Mouse (Mus musculus) megakaryocyte, embryonic 14.5 days (primary cell): Measurements from ENCODE around the gene Mark4. TPM values are rescaled to one million over a fixed set of nuclear protein-coding genes. Genes with fewer than 3 reads are reported as not detected.

Experiments
- H3K27me3 ChIP-seq: replicated peaks from 2 replicates; pipeline ENCODE3; 2012; ENCODE audit warnings: inconsistent platforms
- H3K36me3 ChIP-seq: replicated peaks from 2 replicates; pipeline ENCODE3; 2012; ENCODE audit warnings: low read length, inconsistent platforms, mixed read lengths
- H3K4me1 ChIP-seq: 2 replicates; pipeline ENCODE4 v1.6.1; 2012; ENCODE audit warnings: inconsistent platforms
- H3K4me3 ChIP-seq: replicated peaks from 2 replicates; pipeline ENCODE3; 2012; ENCODE audit warnings: moderate library complexity, mild to moderate bottlenecking, inconsistent platforms
- H3K9me3 ChIP-seq: 2 replicates; pipeline ENCODE4 v1.6.1; 2012; ENCODE audit warnings: inconsistent platforms
- FLI1 ChIP-seq: IDR thresholded peaks from 2 replicates; pipeline ENCODE4 v1.6.1; 2012; ENCODE audit warnings: low read length, inconsistent platforms, mixed read lengths
- GATA1 ChIP-seq: IDR thresholded peaks from 3 replicates; pipeline ENCODE4 v1.6.1; 2012; ENCODE audit warnings: mixed read lengths, low read length, inconsistent platforms, borderline replicate concordance
- polyA plus RNA-seq: library from polyadenylated mRNA; stranded (reverse); fragments of >175 nt; gene quantifications from 2 replicates; pipeline ENCODE4 v1.2.3, GENCODE M21; 2012; ENCODE audit warnings: low replicate concordance; ENCODE audit not compliant: insufficient read depth

The Mark4 gene
- polyA plus RNA-seq: 102 and 169 TPM in 2 replicates

DNA sequence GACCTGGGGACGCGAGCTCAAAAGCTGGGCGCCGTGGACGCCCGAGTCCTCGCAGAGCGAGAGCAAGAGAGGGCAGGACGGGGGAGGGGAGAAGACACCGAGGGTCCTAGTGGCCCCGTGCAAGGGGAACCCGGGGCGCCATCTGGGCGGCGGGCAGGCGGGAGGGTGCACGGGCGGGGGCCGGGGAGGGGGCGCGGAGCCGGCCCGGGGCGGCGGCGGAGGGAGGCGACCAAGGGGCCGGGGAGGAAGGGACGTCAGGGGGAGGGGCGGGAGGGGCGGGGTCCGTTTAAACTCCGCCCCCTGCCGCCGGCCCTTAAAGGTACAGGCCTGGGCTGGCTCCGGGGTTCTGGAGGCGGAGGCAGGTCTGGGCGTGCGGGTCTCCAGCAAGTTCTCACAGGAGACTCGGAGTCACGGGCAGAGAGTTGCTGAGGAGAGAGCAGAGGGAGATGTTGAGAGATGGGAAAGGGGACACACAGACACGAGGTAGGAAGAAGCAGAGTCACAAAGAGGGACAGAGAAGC is at the start of gene Mark4:
Mark4 (minus strand) TSS at position 231 of the 521 bp plus-strand sequence.
- no peaks in the 10 kb centered on the region for H3K9me3 ChIP-seq
- peaks cover 76% of the 10 kb centered on the region for H3K4me1 ChIP-seq

DNA sequence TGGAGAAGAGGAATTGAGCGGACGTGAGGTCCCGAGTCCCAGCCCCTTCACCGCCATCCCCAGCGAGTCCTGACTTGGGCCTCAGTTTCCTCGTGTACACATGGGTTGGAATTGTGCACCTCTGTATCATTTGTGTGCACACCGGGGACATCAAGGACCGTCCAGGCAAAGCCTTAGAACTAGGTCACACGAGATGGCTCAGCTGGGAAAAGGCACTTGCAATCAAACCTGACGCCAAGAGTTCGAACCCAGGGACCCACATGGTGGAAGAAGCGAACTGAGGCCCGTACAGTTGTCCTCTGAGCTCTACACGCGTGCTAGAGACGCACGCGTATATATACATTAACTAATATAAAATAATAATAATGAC is 49.0 kb upstream of the Mark4 start:
- Histone ChIP-seq H3K36me3 (peaks cover 42% of the 10 kb centered on the region), H3K4me1 (peaks cover 57% of the 10 kb centered on the region), H3K27me3 (no peaks in the 10 kb centered on the region), H3K4me3 (peak overlapping the region; percentile 98), H3K9me3 (no peaks in the 10 kb centered on the region)
- TF ChIP-seq FLI1 (no peak), GATA1 (no peak)

More for the DNA sequence above, at the start of gene Mark4:
- peak within 1 kb of the TSS; percentile 93 for H3K4me3 ChIP-seq
- H3K27me3 ChIP-seq: no peaks in the 10 kb centered on the region
- peaks cover 32% of the 10 kb centered on the region for H3K36me3 ChIP-seq
- no peak for TF ChIP-seq GATA1
- TF ChIP-seq FLI1: no peak

DNA sequence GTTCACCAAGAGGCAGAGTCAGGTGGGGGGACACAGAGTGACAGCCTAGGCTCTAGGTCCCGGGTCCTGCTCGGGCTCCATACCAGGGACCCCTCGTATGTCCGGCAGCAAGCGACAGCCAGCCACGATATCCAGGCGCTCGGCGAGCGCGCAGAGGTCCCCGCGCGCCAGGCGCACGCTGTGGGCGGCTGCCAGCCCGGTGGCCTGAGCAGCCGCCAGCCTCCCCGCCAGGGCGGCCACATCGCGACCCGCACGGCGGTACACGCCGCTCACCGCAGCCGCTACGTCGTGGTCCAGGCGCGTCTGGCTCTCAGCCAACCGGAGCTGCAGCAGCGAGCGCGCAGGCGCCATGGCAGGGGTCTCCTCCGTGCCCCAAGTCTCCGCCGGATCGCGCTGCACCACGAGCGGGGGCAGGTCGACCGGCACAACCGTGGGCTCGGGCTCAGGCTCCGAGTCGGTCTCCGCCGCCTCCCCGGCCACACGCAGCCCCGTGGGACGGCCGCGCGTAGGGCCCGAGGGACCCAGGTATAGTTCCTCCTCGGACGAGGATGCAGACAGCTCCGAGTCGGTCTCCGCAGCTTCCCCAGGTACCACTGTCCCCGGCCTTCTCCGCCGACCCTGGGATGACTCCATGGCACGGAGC is 48.5 kb upstream of the Mark4 start:
- Histone ChIP-seq H3K9me3 (no peaks in the 10 kb centered on the region), H3K4me3 (peak overlapping the region; percentile 98), H3K36me3 (peaks cover 39% of the 10 kb centered on the region), H3K4me1 (peaks cover 53% of the 10 kb centered on the region), H3K27me3 (no peaks in the 10 kb centered on the region)
- TF ChIP-seq GATA1 (no peak), FLI1 (no peak)

DNA sequence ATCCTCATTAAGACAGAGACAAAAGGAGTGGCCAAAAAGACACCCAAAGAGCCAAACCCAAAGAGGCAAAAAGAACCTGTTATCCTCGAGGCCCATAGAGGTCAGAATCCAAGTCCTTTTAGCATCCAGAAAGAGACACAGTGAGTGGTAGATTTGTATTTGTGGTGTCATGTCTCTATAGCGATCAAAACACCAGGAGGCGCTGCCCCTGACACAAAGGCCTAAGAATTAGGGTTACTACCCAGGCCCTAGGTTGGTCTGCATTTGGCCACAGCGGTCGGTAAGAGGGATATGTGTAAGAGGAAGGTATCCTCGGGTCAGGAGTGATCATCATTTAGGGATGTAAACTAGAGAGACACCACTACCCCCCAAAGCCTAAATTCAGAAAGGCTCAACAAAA is 47.7 kb upstream of the Mark4 start:
- TF ChIP-seq FLI1 (no peak), GATA1 (no peak)
- Histone ChIP-seq H3K36me3 (peaks cover 32% of the 10 kb centered on the region), H3K4me1 (peaks cover 56% of the 10 kb centered on the region), H3K4me3 (no peak overlapping the region), H3K27me3 (no peaks in the 10 kb centered on the region), H3K9me3 (no peaks in the 10 kb centered on the region)

DNA sequence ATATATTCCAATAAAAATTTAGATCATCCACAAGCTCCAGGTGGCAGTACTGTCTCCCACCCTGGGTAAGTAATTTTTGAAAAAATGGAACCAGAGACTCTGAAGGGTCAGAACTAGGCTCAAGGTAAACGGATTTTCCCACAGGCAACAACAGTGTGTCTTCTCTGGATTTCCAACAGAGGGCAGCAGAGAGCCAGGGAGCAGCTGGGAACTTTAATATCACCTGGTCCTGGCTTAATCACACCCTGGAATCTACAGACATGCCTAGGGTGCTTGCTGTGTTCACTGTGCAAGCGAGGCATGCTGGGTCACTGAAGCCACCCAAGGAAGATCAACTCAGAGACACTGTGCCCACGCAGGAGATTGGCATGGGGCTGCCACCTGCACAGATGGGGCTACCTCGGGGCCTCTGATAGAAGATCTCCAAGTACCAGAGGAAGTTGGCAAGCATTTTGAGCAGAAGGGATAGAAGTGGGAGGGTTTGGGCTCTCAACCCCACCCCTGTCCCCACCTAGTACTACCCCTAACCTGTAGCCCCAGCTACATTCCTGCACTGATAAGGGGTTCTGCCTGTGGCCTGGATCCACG is 45.0 kb upstream of the Mark4 start:
- H3K4me1 ChIP-seq: peaks cover 60% of the 10 kb centered on the region
- no peaks in the 10 kb centered on the region for H3K9me3 ChIP-seq
- H3K36me3 ChIP-seq: peaks cover 22% of the 10 kb centered on the region
- no peaks in the 10 kb centered on the region for H3K27me3 ChIP-seq
- no peak for TF ChIP-seq FLI1
- TF ChIP-seq GATA1: no peak
- H3K4me3 ChIP-seq: peak overlapping the region; percentile 26

DNA sequence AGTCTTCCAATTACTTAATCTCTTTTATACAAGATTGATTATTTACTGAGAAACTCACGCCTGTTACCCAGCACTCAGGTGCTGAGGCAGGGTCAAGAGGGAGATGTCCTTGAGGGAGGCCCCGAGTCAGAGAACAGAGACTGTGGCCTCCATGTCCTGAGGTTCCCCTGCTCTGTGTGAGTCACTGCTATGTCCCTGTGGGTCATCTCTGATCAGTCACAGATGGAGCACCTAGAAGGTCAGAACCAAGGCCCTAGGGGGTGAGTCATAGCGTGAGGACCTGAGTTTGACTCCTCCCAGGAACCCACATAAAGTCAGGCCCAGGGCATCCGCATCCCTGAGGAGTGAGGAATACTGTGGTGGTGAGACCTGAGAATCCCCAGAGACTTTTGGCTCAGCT is 43.0 kb upstream of the Mark4 start:
- no peak for TF ChIP-seq FLI1
- no peak for TF ChIP-seq GATA1
- Histone ChIP-seq H3K27me3 (no peaks in the 10 kb centered on the region), H3K9me3 (no peaks in the 10 kb centered on the region), H3K4me3 (no peak overlapping the region), H3K4me1 (peaks cover 57% of the 10 kb centered on the region), H3K36me3 (peaks cover 28% of the 10 kb centered on the region)

DNA sequence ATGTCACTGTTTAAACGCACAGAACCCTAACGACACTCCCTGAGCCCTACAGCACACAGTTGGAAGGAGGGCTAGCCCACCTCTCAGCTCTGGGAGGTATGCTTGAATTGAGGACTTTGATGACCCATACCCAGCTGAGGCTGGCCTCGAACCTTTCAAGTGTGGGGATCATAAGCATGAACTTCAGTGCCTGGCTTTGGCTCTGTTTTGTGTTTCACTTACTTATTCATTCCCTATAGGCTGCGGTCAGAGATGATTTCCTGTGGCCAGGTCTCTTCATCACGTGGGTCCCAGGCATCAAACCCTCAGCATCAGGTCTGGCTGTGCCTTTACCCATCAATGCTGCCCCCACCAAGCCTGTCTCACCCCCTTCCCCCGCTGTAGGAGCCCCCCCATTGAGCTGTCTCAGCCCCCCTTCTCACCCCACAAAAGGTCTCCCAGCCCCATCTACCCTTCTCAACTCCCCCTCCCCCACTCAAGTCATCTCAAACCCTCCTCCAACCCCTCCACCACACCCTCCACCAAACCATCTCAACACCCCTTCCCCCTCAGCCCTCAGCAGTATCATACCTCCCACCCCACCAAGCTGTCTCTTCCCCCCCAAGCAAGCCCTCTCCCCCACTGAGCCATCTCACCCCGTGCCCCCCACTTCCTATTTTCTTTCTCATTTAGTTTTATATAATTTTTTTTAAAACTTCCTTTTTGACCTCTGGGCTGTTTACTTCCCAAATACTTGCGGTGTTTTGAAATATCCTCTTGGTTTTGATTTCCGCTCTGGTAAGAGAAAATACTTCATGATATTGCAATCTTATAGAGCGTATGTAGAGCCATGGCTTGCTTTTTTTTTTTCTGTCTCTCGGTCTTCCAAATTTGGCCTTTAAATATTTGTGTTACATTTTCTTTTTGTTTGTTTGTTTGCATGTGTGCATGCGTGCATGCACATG is 42.1 kb upstream of the Mark4 start:
- TF ChIP-seq GATA1 (no peak), FLI1 (no peak)
- Histone ChIP-seq H3K9me3 (no peaks in the 10 kb centered on the region), H3K27me3 (no peaks in the 10 kb centered on the region), H3K4me3 (no peak overlapping the region), H3K36me3 (peaks cover 32% of the 10 kb centered on the region), H3K4me1 (peaks cover 59% of the 10 kb centered on the region)

DNA sequence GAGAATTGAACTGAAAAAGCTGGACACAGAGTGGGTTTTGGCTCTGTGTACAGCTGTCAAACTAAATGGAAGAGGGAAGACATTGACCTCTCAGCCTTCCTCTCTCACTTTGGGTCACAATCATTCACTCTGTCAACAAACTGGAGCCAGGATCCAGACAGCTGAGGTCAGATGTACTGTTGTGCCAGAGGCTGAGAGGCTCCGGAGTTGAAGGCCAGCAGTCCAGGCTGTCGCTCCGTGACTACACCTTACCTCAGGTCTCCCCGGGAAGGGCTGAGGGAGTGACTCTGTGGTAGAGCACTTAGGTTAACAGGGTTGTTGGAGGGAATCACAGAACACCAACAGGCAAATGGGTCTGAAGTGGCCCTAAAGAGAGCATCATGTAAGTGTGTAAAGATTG is 39.7 kb upstream of the Mark4 start:
- Histone ChIP-seq H3K27me3 (no peaks in the 10 kb centered on the region), H3K4me3 (no peak overlapping the region), H3K36me3 (peaks cover 42% of the 10 kb centered on the region), H3K9me3 (no peaks in the 10 kb centered on the region), H3K4me1 (peaks cover 56% of the 10 kb centered on the region)
- no peak for TF ChIP-seq GATA1
- no peak for TF ChIP-seq FLI1

DNA sequence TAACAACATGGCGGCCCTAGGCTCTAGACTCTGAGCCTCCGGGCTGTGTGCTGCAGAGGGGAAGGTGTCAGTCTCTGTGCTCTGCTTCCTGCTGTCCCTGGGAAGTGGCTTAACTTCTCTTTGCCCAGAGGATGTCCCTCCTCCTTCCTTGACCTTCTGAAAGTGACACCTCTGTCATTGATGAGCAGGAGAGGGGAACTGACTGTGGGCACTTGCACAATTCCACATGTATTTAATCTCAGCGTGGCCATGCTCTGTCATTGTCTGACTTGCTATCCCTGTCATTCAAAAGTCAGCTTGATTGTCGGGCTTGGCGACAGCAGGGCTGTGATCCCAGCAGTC is 37.6 kb upstream of the Mark4 start:
- TF ChIP-seq GATA1 (no peak), FLI1 (no peak)
- peaks cover 64% of the 10 kb centered on the region for H3K4me1 ChIP-seq
- no peaks in the 10 kb centered on the region for H3K9me3 ChIP-seq
- H3K36me3 ChIP-seq: peaks cover 61% of the 10 kb centered on the region
- H3K27me3 ChIP-seq: no peaks in the 10 kb centered on the region
- no peak overlapping the region for H3K4me3 ChIP-seq
